Mouse (Mus musculus): Measurements from ENCODE around the gene Gtf2f2. TPM values are rescaled to one million over a fixed set of nuclear protein-coding genes. Genes with fewer than 3 reads are reported as not detected.
"Not testable (repeated sequence)": the region's sequence is repeated elsewhere in the genome, so short reads cannot be mapped to it uniquely, and the experiment has no call there.

Gtf2f2 gene
- total RNA-seq, 4 experiments from 2014 or later = 11.2 to 13.4 (median 12.3) TPM

GRCm38 (mm10) chr14:75923314-75924052 lies 87.2 kb downstream of the Gtf2f2 start:
- DNase-seq (ENCODE audit: low spot score in 2 of 2) = no peak

GRCm38 (mm10) chr14:75912665-75913064 lies 98.0 kb downstream of the Gtf2f2 start:
- no peak for DNase-seq (ENCODE audit: low spot score in 2 of 2)

- DNase-seq (ENCODE audit: low spot score in 2 of 2) = no peak
These were observed 98.7 kb downstream of the Gtf2f2 start for GRCm38 (mm10) chr14:75911968-75912367.

GRCm38 (mm10) chr14:75906931-75907330 lies 103.7 kb downstream of the Gtf2f2 start:
- DNase-seq (ENCODE audit: low spot score in 2 of 2) = no peak

GRCm38 (mm10) chr14:75904972-75905371 lies 105.7 kb downstream of the Gtf2f2 start:
- no peak for DNase-seq (ENCODE audit: low spot score in 2 of 2)

GRCm38 (mm10) chr14:75903131-75903530 lies 107.5 kb downstream of the Gtf2f2 start:
- no peak for DNase-seq (ENCODE audit: low spot score in 2 of 2)

GRCm38 (mm10) chr14:75902013-75902412 lies 108.7 kb downstream of the Gtf2f2 start:
- DNase-seq (ENCODE audit: low spot score in 2 of 2) = no peak

GRCm38 (mm10) chr14:75900793-75901499 lies 109.7 kb downstream of the Gtf2f2 start:
- no peak for DNase-seq (ENCODE audit: low spot score in 2 of 2)

GRCm38 (mm10) chr14:75899566-75899965 lies 111.1 kb downstream of the Gtf2f2 start:
- DNase-seq (ENCODE audit: low spot score in 2 of 2) = peak; percentile 55 to 58

- no peak for DNase-seq (ENCODE audit: low spot score in 2 of 2)
These were observed 118.5 kb downstream of the Gtf2f2 start for GRCm38 (mm10) chr14:75892118-75892517.

GRCm38 (mm10) chr14:75883873-75884272 lies 126.8 kb downstream of the Gtf2f2 start:
- no peak for DNase-seq (ENCODE audit: low spot score in 2 of 2)

GRCm38 (mm10) chr14:75883330-75883729 lies 127.3 kb downstream of the Gtf2f2 start:
- no peak for DNase-seq (ENCODE audit: low spot score in 2 of 2)

GRCm38 (mm10) chr14:75881856-75882255 lies 128.8 kb downstream of the Gtf2f2 start:
- no peak for DNase-seq (ENCODE audit: low spot score in 2 of 2)

- no peak for DNase-seq (ENCODE audit: low spot score in 2 of 2)
These were observed 131.7 kb downstream of the Gtf2f2 start for GRCm38 (mm10) chr14:75878980-75879379.

GRCm38 (mm10) chr14:75877297-75877696 lies 133.4 kb downstream of the Gtf2f2 start:
- no peak for DNase-seq (ENCODE audit: low spot score in 2 of 2)

- DNase-seq (ENCODE audit: low spot score in 2 of 2) = peak; percentile 52 to 61
These were observed 134.2 kb downstream of the Gtf2f2 start for GRCm38 (mm10) chr14:75876320-75877043.

- DNase-seq (ENCODE audit: low spot score in 2 of 2) = no peak
These were observed 137.1 kb downstream of the Gtf2f2 start for GRCm38 (mm10) chr14:75873612-75874011.

- DNase-seq (ENCODE audit: low spot score in 2 of 2) = no peak
These were observed 138.9 kb downstream of the Gtf2f2 start for GRCm38 (mm10) chr14:75871750-75872149.

- no peak for DNase-seq (ENCODE audit: low spot score in 2 of 2)
These were observed 139.6 kb downstream of the Gtf2f2 start for GRCm38 (mm10) chr14:75871111-75871510.

GRCm38 (mm10) chr14:75870631-75871030 lies 140.0 kb downstream of the Gtf2f2 start:
- DNase-seq (ENCODE audit: low spot score in 2 of 2) = no peak

- DNase-seq (ENCODE audit: low spot score in 2 of 2) = no peak
These were observed 140.8 kb downstream of the Gtf2f2 start for GRCm38 (mm10) chr14:75869769-75870363.

- not testable (repeated sequence) for DNase-seq (ENCODE audit: low spot score in 2 of 2)
These were observed 142.6 kb downstream of the Gtf2f2 start for GRCm38 (mm10) chr14:75868028-75868427.

Measured in gastrocnemius, adult 8-10 months (tissue).